Mouse (Mus musculus) embryonic facial prominence, embryonic 11.5 days (tissue): Measurements from ENCODE around the gene Dapk1. TPM values are rescaled to one million over a fixed set of nuclear protein-coding genes. Genes with fewer than 3 reads are reported as not detected.

Experiments used
- ATAC-seq: fragments of 200-750 bp; cut with Nextera tagmentation; replicated peaks from 2 replicates; pipeline ENCODE4 v1.8.0; 2017; ENCODE audit warnings: low read depth; ENCODE audit not compliant: insufficient number of reproducible peaks, low FRiP score, low TSS enrichment
- DNase-seq: peaks from one replicate; pipeline ENCODE4 v3.0.0-alpha.2; 2015; ENCODE audit warnings: low spot score
- H3K27ac ChIP-seq: fragments of 300-500 bp; sonication (generic); replicated peaks from 2 replicates; pipeline ENCODE4 v1.5.1; 2014; ENCODE audit warnings: mild to moderate bottlenecking, low read depth, low read length, control low read depth
- H3K27me3 ChIP-seq: fragments of 300-500 bp; sonication (generic); 2 replicates; pipeline ENCODE4 v1.6.1; 2014; ENCODE audit warnings: mild to moderate bottlenecking, low read length, moderate library complexity, mixed read lengths; ENCODE audit not compliant: control insufficient read depth, insufficient read depth
- H3K36me3 ChIP-seq: fragments of 300-500 bp; sonication (generic); replicated peaks from 2 replicates; pipeline ENCODE4 v1.6.1; 2014; ENCODE audit warnings: low read depth, mild to moderate bottlenecking, low read length, moderate library complexity, mixed read lengths; ENCODE audit not compliant: control insufficient read depth, insufficient read depth
- H3K4me1 ChIP-seq: fragments of 300-500 bp; sonication (generic); 2 replicates; pipeline ENCODE4 v1.6.1; 2014; ENCODE audit warnings: low read length, mixed read lengths; ENCODE audit not compliant: control insufficient read depth, insufficient read depth
- H3K4me2 ChIP-seq: fragments of 300-500 bp; sonication (generic); 2 replicates; pipeline ENCODE4 v1.6.1; 2014; ENCODE audit warnings: low read depth, mild to moderate bottlenecking, control low read depth, low read length, moderate library complexity
- H3K4me3 ChIP-seq: fragments of 300-500 bp; sonication (generic); 2 replicates; pipeline ENCODE4 v1.5.1; 2014; ENCODE audit warnings: low read depth, low read length, control low read depth
- H3K9ac ChIP-seq: fragments of 300-500 bp; sonication (generic); replicated peaks from 2 replicates; pipeline ENCODE4 v1.6.1; 2014; ENCODE audit warnings: mild to moderate bottlenecking, control low read depth, low read length
- H3K9me3 ChIP-seq: fragments of 300-500 bp; sonication (generic); replicated peaks from 2 replicates; pipeline ENCODE4 v1.6.1; 2016; ENCODE audit warnings: mild to moderate bottlenecking, low read length, inconsistent platforms, mixed read lengths; ENCODE audit not compliant: control insufficient read depth
- WGBS: fragments of 180-500 bp; shearing (Covaris S2); extraction: QIAGEN DNeasy Blood & Tissue Kit; methylation state at CpG from one replicate; pipeline ENCODE4 v1.1.7; 2014; 5-methylcytosine and 5-hydroxymethylcytosine counted together
- polyA plus RNA-seq: library from polyadenylated mRNA; unstranded; fragments of >200 nt; fragmentation: Nextera tagmentation; extraction: Ambion mirVana; gene quantifications from 2 replicates; pipeline ENCODE4 v1.2.1, GENCODE M21; 2014

Dapk1 gene
- polyA plus RNA-seq, 1 experiment from 2014 or later: 15.1 TPM

DNA sequence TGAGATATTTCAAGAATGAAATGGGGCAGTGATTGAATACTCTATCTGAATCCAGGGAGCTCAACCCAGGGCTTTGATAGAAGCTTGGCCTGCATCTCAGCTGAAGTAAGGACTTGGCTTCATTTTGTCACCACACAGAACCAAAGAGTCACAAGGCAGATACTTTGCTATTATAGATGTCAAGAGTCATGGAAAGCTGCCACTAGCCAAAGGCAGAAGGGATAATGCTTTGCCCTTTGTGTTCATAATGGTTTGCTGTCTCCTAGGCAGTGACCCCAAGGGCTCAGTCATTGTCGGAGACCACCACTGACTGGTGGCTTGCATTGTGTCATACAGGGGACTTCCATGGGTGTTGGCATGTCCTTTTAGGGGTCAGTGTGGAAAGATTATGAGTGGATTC is 57.9 kb downstream of the Dapk1 start:
- 93% methylated on average over 1 of the region's 1 CpGs for WGBS

DNA sequence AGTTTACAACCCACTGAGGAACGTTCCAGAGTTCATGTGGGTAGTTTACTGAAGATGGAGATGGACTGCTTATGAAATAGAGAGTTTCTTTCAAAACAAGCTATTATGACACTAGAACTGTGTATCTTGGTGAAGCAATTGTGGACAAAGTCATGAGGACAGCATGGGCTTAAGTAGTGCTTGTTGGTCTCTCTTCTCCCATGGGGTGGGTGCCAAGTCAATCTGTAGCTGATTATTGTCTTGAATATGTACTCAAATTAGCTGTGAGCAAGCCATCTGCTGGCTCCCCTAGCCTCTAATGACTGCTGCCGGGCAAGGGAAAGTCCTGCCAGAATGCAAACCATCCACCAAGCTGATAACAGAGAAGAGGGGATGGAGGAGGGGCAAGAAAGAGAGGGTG is 58.3 kb downstream of the Dapk1 start:
- no peak overlapping the region for H3K9ac ChIP-seq
- no peak overlapping the region for H3K27ac ChIP-seq
- H3K9me3 ChIP-seq: no peaks in the 10 kb centered on the region
- 66% methylated on average over 2 of the region's 2 CpGs for WGBS
- no peak overlapping the region for H3K4me2 ChIP-seq
- no peaks in the 10 kb centered on the region for H3K27me3 ChIP-seq
- no peaks in the 10 kb centered on the region for H3K36me3 ChIP-seq
- H3K4me1 ChIP-seq: no peaks in the 10 kb centered on the region; the same call in 1 of the 2 replicates
- ATAC-seq (no peak), DNase-seq (no peak)
- H3K4me3 ChIP-seq: no peak overlapping the region

More for the DNA sequence above, 57.9 kb downstream of the Dapk1 start:
- Histone ChIP-seq H3K4me1 (no peaks in the 10 kb centered on the region; the same call in 1 of the 2 replicates), H3K27me3 (no peaks in the 10 kb centered on the region), H3K36me3 (no peaks in the 10 kb centered on the region), H3K4me3 (no peak overlapping the region), H3K9me3 (no peaks in the 10 kb centered on the region), H3K9ac (no peak overlapping the region), H3K27ac (no peak overlapping the region), H3K4me2 (no peak overlapping the region)
- ATAC-seq (no peak), DNase-seq (no peak)

DNA sequence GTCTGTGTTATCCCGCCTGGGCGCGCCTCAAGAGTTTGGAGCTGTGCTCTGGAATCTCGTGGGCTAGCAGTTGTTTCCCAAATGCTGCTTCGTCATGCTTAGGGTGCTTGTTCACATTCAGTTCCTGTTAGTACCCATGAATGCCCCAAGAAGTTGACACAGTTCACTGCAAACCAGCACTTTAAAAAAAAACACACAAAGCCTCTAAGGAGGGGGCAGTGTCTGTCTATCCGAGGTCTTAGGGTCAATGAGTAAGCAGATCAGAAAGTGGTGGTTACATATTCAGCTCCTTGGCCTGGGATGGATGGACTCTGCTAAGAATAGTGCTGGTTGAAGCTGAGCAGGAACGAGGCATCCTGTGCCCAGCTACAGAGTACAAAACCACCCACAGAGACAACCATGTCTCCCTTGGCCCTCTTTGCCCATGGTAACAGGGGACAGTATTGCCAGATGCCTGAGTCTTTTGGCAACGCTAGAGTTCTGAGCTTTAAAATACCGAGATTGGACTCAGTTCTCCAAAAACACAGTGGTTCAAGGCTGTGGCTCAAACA is 59.0 kb downstream of the Dapk1 start:
- no peak for DNase-seq
- H3K4me3 ChIP-seq: no peak overlapping the region
- no peak overlapping the region for H3K9ac ChIP-seq
- no peaks in the 10 kb centered on the region for H3K36me3 ChIP-seq
- no peaks in the 10 kb centered on the region; the same call in 1 of the 2 replicates for H3K4me1 ChIP-seq
- H3K27ac ChIP-seq: no peak overlapping the region
- no peaks in the 10 kb centered on the region for H3K27me3 ChIP-seq
- no peaks in the 10 kb centered on the region for H3K9me3 ChIP-seq
- no peak for ATAC-seq
- WGBS: 55% methylated on average over 9 of the region's 9 CpGs
- H3K4me2 ChIP-seq: no peak overlapping the region

DNA sequence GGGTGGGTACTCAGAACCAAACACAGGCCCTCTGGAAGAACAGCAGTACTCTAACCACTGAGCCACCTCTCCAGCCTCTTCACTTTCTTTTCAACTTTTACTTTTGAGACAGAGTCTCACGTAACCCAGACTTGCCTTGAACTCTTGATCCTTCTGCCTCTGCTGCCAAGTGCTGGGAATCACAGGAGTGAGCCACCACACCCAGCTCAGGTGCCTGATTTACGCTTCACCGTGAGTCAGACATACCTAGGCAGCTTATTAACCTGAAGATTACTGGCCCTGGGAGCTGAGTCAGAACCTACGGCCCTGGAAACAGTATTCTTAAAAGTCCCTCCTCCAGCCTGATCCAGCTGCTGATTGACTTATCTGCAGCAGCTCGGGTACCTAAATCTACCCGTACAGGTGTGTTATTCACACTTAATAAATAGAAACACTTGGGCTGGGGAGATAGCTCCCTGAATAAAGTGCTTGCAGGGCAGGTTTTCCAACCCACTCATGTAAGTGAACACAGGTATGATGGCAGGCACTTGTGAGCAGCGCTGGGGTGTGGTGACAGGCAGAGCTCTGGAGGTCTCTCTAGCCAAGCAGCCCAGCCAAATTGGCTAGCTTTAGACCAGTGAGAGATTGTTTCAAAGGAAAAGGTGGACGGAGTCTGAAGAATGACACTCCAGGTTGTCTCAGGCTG is 60.9 kb downstream of the Dapk1 start:
- DNase-seq (no peak), ATAC-seq (no peak)
- Histone ChIP-seq H3K27me3 (no peaks in the 10 kb centered on the region), H3K4me2 (no peak overlapping the region), H3K27ac (no peak overlapping the region), H3K4me3 (no peak overlapping the region), H3K9me3 (no peaks in the 10 kb centered on the region), H3K9ac (no peak overlapping the region), H3K36me3 (no peaks in the 10 kb centered on the region), H3K4me1 (no peaks in the 10 kb centered on the region; the same call in 1 of the 2 replicates)
- 88% methylated on average over 8 of the region's 8 CpGs for WGBS

DNA sequence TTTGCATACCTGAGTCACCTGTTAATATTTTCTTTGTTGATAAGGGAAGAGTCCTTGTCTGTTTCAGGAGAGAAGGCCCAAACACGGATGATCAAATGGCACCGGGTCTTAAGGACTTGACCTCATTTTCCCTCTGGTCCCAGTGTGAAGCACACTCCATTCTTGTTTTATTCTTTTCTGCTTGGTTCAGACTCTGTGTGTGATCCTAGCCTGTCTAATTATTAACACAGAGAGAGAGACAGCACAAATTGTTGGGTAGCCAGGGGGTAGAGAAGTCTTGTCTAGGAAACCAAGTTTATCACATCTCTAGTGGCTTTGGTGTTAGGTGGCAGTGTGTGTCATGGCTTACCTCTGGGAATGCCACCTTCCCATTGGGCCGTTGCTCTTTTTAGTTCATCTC is 62.3 kb downstream of the Dapk1 start:
- H3K4me2 ChIP-seq: no peak overlapping the region
- 74% methylated on average over 3 of the region's 3 CpGs for WGBS
- no peaks in the 10 kb centered on the region for H3K27me3 ChIP-seq
- H3K36me3 ChIP-seq: no peaks in the 10 kb centered on the region
- no peak overlapping the region for H3K4me3 ChIP-seq
- H3K9ac ChIP-seq: no peak overlapping the region
- H3K9me3 ChIP-seq: no peaks in the 10 kb centered on the region
- H3K27ac ChIP-seq: no peak overlapping the region
- ATAC-seq (no peak), DNase-seq (no peak)
- no peaks in the 10 kb centered on the region; the same call in 1 of the 2 replicates for H3K4me1 ChIP-seq

DNA sequence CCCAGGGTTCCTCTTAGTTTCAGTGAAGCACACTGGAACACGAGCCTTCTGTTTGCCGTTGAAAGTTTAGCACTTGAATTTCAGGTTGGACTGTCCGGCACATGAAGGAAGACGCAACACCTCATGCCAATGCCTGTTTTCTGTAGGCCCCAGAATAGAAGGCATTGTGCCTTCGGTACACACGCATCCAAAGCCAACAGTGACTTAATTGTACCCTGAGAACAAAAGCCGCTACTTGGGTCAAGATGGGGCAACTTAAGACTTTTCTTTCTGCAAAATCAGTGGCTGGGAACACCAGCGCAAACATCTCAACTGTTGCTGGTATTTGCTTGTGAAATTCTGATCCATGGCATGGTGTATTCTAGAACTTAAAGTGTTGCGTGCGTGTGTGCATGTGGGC is 63.1 kb downstream of the Dapk1 start:
- Histone ChIP-seq H3K27me3 (no peaks in the 10 kb centered on the region), H3K9ac (no peak overlapping the region), H3K4me1 (no peaks in the 10 kb centered on the region), H3K4me2 (no peak overlapping the region), H3K27ac (no peak overlapping the region), H3K4me3 (no peak overlapping the region), H3K9me3 (no peaks in the 10 kb centered on the region), H3K36me3 (no peaks in the 10 kb centered on the region)
- WGBS: 81% methylated on average over 10 of the region's 10 CpGs
- DNase-seq (no peak), ATAC-seq (no peak)

DNA sequence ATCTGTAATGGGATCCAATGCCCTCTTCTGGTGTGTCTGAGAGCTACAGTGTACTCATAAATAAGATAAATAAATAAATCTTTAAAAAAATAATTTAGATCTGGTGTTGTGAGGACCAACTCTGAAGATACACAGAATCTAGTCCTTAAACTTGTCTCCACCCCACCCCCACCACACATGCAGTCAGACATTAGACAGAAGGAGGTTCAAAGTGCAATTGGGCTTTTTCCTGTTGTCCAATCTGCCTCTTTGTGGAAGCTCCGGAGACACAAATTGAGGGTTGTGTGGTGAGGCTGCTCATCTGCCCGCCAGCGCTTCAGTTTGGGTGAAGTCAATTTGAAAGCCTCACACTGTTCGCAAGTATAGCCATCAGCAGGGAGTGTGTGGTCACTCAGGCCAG is 63.7 kb downstream of the Dapk1 start:
- H3K27ac ChIP-seq: no peak overlapping the region
- H3K4me2 ChIP-seq: no peak overlapping the region
- no peak overlapping the region for H3K9ac ChIP-seq
- ATAC-seq: no peak
- whole genome bisulfite sequencing: 85% methylated on average over 4 of the region's 4 CpGs
- no peak for DNase-seq
- H3K4me3 ChIP-seq: no peak overlapping the region
- no peaks in the 10 kb centered on the region for H3K27me3 ChIP-seq
- no peaks in the 10 kb centered on the region for H3K36me3 ChIP-seq
- no peaks in the 10 kb centered on the region for H3K4me1 ChIP-seq
- H3K9me3 ChIP-seq: no peaks in the 10 kb centered on the region

DNA sequence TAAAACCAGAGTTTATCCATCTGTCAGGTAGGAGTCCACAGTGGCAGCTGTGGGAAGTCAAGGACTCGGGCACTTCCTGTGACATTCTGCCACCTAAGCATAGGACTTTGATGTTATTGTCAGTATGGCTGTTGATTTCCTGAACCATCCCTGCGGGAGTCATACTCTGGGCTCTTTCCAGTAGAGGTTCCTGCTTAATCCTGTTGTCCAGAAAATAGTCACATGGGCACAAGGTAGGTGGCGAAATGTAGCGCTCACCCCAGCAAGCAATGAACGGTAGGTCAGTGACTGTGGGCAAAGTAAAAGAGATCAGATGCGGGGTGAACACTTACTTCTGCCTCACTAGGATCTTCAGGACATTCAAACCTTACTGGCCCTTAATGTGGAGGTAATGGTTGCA is 66.3 kb downstream of the Dapk1 start:
- Histone ChIP-seq H3K4me3 (no peak overlapping the region), H3K27ac (no peak overlapping the region), H3K4me2 (no peak overlapping the region), H3K9me3 (no peaks in the 10 kb centered on the region), H3K9ac (no peak overlapping the region), H3K36me3 (no peaks in the 10 kb centered on the region), H3K4me1 (no peaks in the 10 kb centered on the region), H3K27me3 (no peaks in the 10 kb centered on the region)
- 89% methylated on average over 6 of the region's 6 CpGs for whole genome bisulfite sequencing
- DNase-seq: no peak
- ATAC-seq: no peak
